Mouse (Mus musculus) olfactory bulb, adult 2 months (tissue): ENCODE results near the gene Gm11127.
"Not testable (repeated sequence)": the region's sequence is repeated elsewhere in the genome, so short reads cannot be mapped to it uniquely, and the experiment has no call there.

Experiments used
- CTCF ChIP-seq: fragments of 200-500 bp; IDR thresholded peaks from 2 replicates; pipeline ENCODE4 v1.5.1; 2012; ENCODE audit warnings: low read depth, mild to moderate bottlenecking, low read length, moderate library complexity; ENCODE audit not compliant: insufficient read depth
- POLR2A ChIP-seq: fragments of 200-500 bp; IDR thresholded peaks from 2 replicates; pipeline ENCODE4 v1.6.1; 2012; ENCODE audit warnings: mild to moderate bottlenecking, low read depth, low read length, moderate library complexity; ENCODE audit not compliant: insufficient read depth

DNA sequence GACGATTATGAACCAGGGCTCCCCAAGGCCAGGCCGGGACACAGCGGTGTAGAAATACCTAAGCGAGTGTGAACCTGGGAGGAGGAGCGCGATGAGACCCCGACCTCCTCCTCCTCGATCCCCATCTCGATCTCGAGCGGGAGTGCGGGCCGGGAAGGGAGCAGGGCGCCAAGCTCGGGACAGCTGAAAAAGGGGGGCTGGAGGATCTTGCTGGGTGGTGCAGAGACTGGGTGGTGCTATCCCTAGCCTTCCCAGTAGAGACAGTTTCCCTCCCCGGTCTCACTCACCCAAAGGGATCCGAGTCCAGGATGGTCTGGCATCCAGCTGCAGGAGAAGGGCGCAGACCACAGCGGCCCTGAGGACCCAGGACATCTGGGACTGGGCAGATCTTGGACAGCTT lies 16.1 kb downstream of the Gm11127 start:
- TF ChIP-seq CTCF = not testable (repeated sequence)
- TF ChIP-seq POLR2A = 0 out of 2 replicates have a peak, but pooled peaks have one; percentile 7
